Mouse (Mus musculus): Measurements from ENCODE around the gene Hist1h3d. TPM values are rescaled to one million over a fixed set of nuclear protein-coding genes. Genes with fewer than 3 reads are reported as not detected.
A peak's percentile ranks its signal among the peaks of the same experiment; 100 is the strongest.
"Not testable (repeated sequence)": the region's sequence is repeated elsewhere in the genome, so short reads cannot be mapped to it uniquely, and the experiment has no call there.

The Hist1h3d gene
- total and polyA plus RNA-seq, 3 experiments, result 0.94 to 182 (median 13.5) TPM

- TF ChIP-seq UBTF (IDR thresholded peaks at IDR 0.05; ENCODE audit: low read depth, low read length) (0 out of 2 replicates have a peak, but pooled peaks have one; percentile 22), IRF4 (IDR thresholded peaks at IDR 0.05; ENCODE audit: low read depth, low read length) (0 out of 2 replicates have a peak, but pooled peaks have one; percentile 3), POLR2AphosphoS2 (IDR thresholded peaks at IDR 0.05; ENCODE audit: low read depth, low read length) (peak; percentile 11; the same call in 1 of the 2 replicates), POLR2A (IDR thresholded peaks at IDR 0.05; ENCODE audit: low read depth, low read length) (peak; percentile 72; the same call in 1 of the 2 replicates)
- Histone ChIP-seq H3K4me1 (ENCODE audit: control insufficient read depth in 1 of 2, insufficient read depth in 2 of 2) (peaks cover 0 to 13% of the 10 kb centered on the region in 2 experiments; a peak in 2 of 4 replicates), H3K4me3 (replicated peaks in 1 of 3; ENCODE audit: low read depth in 2 of 3, low read length in 2 of 3, poor library complexity in 1 of 3) (peak overlapping the region in 2 of 3 experiments; percentile 39 to 64), H3K4me2 (ENCODE audit: insufficient read depth, low read depth, poor library complexity, severe bottlenecking) (peak overlapping the region; percentile 67), H3K27ac (ENCODE audit: insufficient read depth, low read depth) (peak overlapping the region; percentile 90), H3K9ac (ENCODE audit: insufficient read depth, low read depth) (peak overlapping the region; percentile 69; the same call in 1 of the 2 replicates)
- H3K9me3 ChIP-seq (replicated peaks; ENCODE audit: low read length); DNase-seq (ENCODE audit: extremely low read depth); H3K79me2 ChIP-seq (replicated peaks; ENCODE audit: control insufficient read depth, extremely low read depth, insufficient read depth, poor library complexity, severe bottlenecking); in situ Hi-C loops (cut with MboI; ENCODE audit: low pct_ligation_motif_present, low pct_unique_long_range_greater_than_20kb, low sequenced_read_pairs); dilution Hi-C loops (cut with MboI; ENCODE audit: extremely low pct_ligation_motif_present, extremely low pct_unique_long_range_greater_than_20kb, low sequenced_read_pairs); H3K27me3 ChIP-seq (replicated peaks); H3K36me3 ChIP-seq (replicated peaks in 1 of 2; ENCODE audit: control insufficient read depth in 1 of 2, insufficient read depth in 1 of 2, low read length in 1 of 2): not testable (repeated sequence)
Measured at GRCm38 (mm10) chr13:23544787-23545120, 30.8 kb upstream of the Hist1h3d start.

GRCm38 (mm10) chr13:23546694-23547093 is 28.9 kb upstream of the Hist1h3d start:
- Histone ChIP-seq H3K27me3 (replicated peaks) (no peaks in the 10 kb centered on the region), H3K9me3 (replicated peaks; ENCODE audit: low read length) (no peaks in the 10 kb centered on the region), H3K36me3 (replicated peaks in 1 of 2; ENCODE audit: control insufficient read depth in 1 of 2, insufficient read depth in 1 of 2, low read length in 1 of 2) (no peaks in the 10 kb centered on the region), H3K9ac (ENCODE audit: insufficient read depth, low read depth) (no peak overlapping the region), H3K4me1 (ENCODE audit: control insufficient read depth in 1 of 2, insufficient read depth in 2 of 2) (peaks cover 0 to 6% of the 10 kb centered on the region in 2 experiments; a peak in 1 of 4 replicates), H3K27ac (ENCODE audit: insufficient read depth, low read depth) (no peak overlapping the region), H3K79me2 (replicated peaks; ENCODE audit: control insufficient read depth, extremely low read depth, insufficient read depth, poor library complexity, severe bottlenecking) (no peaks in the 10 kb centered on the region), H3K4me3 (replicated peaks in 1 of 3; ENCODE audit: low read depth in 2 of 3, low read length in 2 of 3, poor library complexity in 1 of 3) (no peak overlapping the region), H3K4me2 (ENCODE audit: insufficient read depth, low read depth, poor library complexity, severe bottlenecking) (no peak overlapping the region)
- TF ChIP-seq ZMIZ1 (IDR thresholded peaks at IDR 0.05; ENCODE audit: low read depth, low read length) (no peak), MAX (IDR thresholded peaks at IDR 0.05; ENCODE audit: low read length) (no peak), EP300 (IDR thresholded peaks at IDR 0.05; ENCODE audit: low read length) (no peak), JUN (IDR thresholded peaks at IDR 0.05; ENCODE audit: insufficient read depth, low read depth, low read length) (no peak), CHD2 (IDR thresholded peaks at IDR 0.05; ENCODE audit: low read length) (no peak), SIN3A (IDR thresholded peaks at IDR 0.05; ENCODE audit: low read length) (no peak), CHD1 (IDR thresholded peaks at IDR 0.05; ENCODE audit: low read depth, low read length) (no peak), RAD21 (IDR thresholded peaks at IDR 0.05; ENCODE audit: low read depth, low read length) (no peak), ZKSCAN1 (IDR thresholded peaks at IDR 0.05; ENCODE audit: borderline replicate concordance, low read depth, low read length) (no peak), HCFC1 (IDR thresholded peaks at IDR 0.05; ENCODE audit: low read depth, low read length) (no peak)
- in situ Hi-C loops (cut with MboI; ENCODE audit: low pct_ligation_motif_present, low pct_unique_long_range_greater_than_20kb, low sequenced_read_pairs) (no loop called here), dilution Hi-C loops (cut with MboI; ENCODE audit: extremely low pct_ligation_motif_present, extremely low pct_unique_long_range_greater_than_20kb, low sequenced_read_pairs) (no loop called here)
- DNase-seq (ENCODE audit: extremely low read depth), result no peak

DNA sequence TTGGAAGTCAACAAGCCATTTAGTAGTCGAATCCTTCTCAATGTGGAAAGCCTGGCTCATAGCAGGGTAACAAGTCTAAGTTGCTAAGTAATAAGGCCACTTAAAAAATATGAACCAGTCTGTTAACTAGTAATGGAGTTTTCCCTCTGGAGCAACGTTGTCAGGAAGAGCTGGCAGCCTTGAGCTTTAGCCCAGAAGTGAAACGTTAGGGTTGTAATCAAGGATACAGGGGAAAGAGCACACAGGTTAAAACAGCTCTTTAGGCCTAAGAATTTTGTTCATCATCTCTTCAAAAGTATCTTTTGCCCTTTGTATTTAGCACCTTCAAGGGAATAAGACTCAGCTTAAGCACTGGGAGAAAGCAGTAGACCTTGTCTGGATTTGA is 24.8 kb upstream of the Hist1h3d start:
- peak; percentile 67 for DNase-seq (ENCODE audit: extremely low read depth)
- Histone ChIP-seq H3K4me1 (ENCODE audit: control insufficient read depth in 1 of 2, insufficient read depth in 2 of 2) (peaks cover 4 to 21% of the 10 kb centered on the region in 2 experiments; a peak in 3 of 4 replicates), H3K27me3 (replicated peaks) (no peaks in the 10 kb centered on the region), H3K9me3 (replicated peaks; ENCODE audit: low read length) (no peaks in the 10 kb centered on the region), H3K9ac (ENCODE audit: insufficient read depth, low read depth) (peak overlapping the region; percentile 91), H3K4me2 (ENCODE audit: insufficient read depth, low read depth, poor library complexity, severe bottlenecking) (peak overlapping the region; percentile 84), H3K36me3 (replicated peaks in 1 of 2; ENCODE audit: control insufficient read depth in 1 of 2, insufficient read depth in 1 of 2, low read length in 1 of 2) (no peaks in the 10 kb centered on the region), H3K27ac (ENCODE audit: insufficient read depth, low read depth) (peak overlapping the region; percentile 98), H3K4me3 (replicated peaks in 1 of 3; ENCODE audit: low read depth in 2 of 3, low read length in 2 of 3, poor library complexity in 1 of 3) (peak overlapping the region; percentile 29 to 55 (median 30)), H3K79me2 (replicated peaks; ENCODE audit: control insufficient read depth, extremely low read depth, insufficient read depth, poor library complexity, severe bottlenecking) (no peaks in the 10 kb centered on the region)
- in situ Hi-C loops (cut with MboI; ENCODE audit: low pct_ligation_motif_present, low pct_unique_long_range_greater_than_20kb, low sequenced_read_pairs) (loop anchor here (25.0 kb wide), 1 partner anchor 1813 kb away; the partner anchor contains the start of gene Hist1h4j), dilution Hi-C loops (cut with MboI; ENCODE audit: extremely low pct_ligation_motif_present, extremely low pct_unique_long_range_greater_than_20kb, low sequenced_read_pairs) (no loop called here)
- TF ChIP-seq RCOR1 (conservative IDR thresholded peaks at IDR 0.05; ENCODE audit: low read depth, low read length) (peak; percentile 83; the same call in 1 of the 2 replicates), CHD2 (IDR thresholded peaks at IDR 0.05; ENCODE audit: low read length) (peak; percentile 49), MYC (IDR thresholded peaks at IDR 0.05; ENCODE audit: low read depth, low read length) (peak; percentile 19; the same call in 1 of the 2 replicates), ELF1 (IDR thresholded peaks at IDR 0.05; ENCODE audit: low read depth, low read length) (no peak), MEF2A (IDR thresholded peaks at IDR 0.05; ENCODE audit: borderline replicate concordance, low read depth, low read length) (no peak), SMC3 (IDR thresholded peaks at IDR 0.05; ENCODE audit: low read depth, low read length) (peak; percentile 26; the same call in 1 of the 2 replicates), POLR2A (IDR thresholded peaks at IDR 0.05; ENCODE audit: low read depth, low read length) (peak; percentile 80; the same call in 1 of the 2 replicates), POLR2AphosphoS2 (IDR thresholded peaks at IDR 0.05; ENCODE audit: low read depth, low read length) (peak; percentile 100), TBP (conservative IDR thresholded peaks at IDR 0.05; ENCODE audit: low read depth, low read length) (peak; percentile 62; the same call in 1 of the 2 replicates), ZKSCAN1 (IDR thresholded peaks at IDR 0.05; ENCODE audit: borderline replicate concordance, low read depth, low read length) (no peak), HCFC1 (IDR thresholded peaks at IDR 0.05; ENCODE audit: low read depth, low read length) (peak; percentile 38; the same call in 1 of the 2 replicates), CHD1 (IDR thresholded peaks at IDR 0.05; ENCODE audit: low read depth, low read length) (peak; percentile 90; the same call in 1 of the 2 replicates)

Data from CH12.LX (cell line).